Mouse (Mus musculus) heart, postnatal 25 days (tissue): ENCODE data around the gene Mxd1. TPM values are rescaled to one million over a fixed set of nuclear protein-coding genes. Genes with fewer than 3 reads are reported as not detected.

ENCODE experiments used
- DNase-seq: peaks from one replicate; pipeline ENCODE4 v3.0.0; 2022; ENCODE audit warnings: low spot score
- intact Hi-C: fragments of 180-260 bp; cut with DNase I; formaldehyde crosslinking; loops from one replicate; pipeline ENCODE4 v1.15.1; 2025
- total RNA-seq, 2 experiments: library from RNA; stranded (reverse); gene quantifications; 2 replicates each; pipeline ENCODE4 v1.2.3; 2021

Gene Mxd1
- total RNA-seq, 2 experiments from 2014 or later: 7.5 to 9.1 TPM

- DNase-seq: no peak
- intact Hi-C loops: no loop called here
Measured at GRCm38 (mm10) chr6:86654270-86654916, 14.6 kb downstream of the Mxd1 start.

- DNase-seq: no peak
Measured at GRCm38 (mm10) chr6:86653026-86653425, 15.9 kb downstream of the Mxd1 start.

GRCm38 (mm10) chr6:86646143-86646542, 22.8 kb downstream of the Mxd1 start:
- no peak for DNase-seq
- intact Hi-C loops: no loop called here

More at GRCm38 (mm10) chr6:86653026-86653425, 15.9 kb downstream of the Mxd1 start:
- intact Hi-C loops: no loop called here

GRCm38 (mm10) chr6:86645551-86645950, 23.4 kb downstream of the Mxd1 start:
- no peak for DNase-seq
- intact Hi-C loops: no loop called here

GRCm38 (mm10) chr6:86644775-86645400, 24.1 kb downstream of the Mxd1 start:
- intact Hi-C loops: no loop called here

GRCm38 (mm10) chr6:86641716-86642115, 27.2 kb downstream of the Mxd1 start:
- intact Hi-C loops: no loop called here
- DNase-seq: no peak

More at GRCm38 (mm10) chr6:86644775-86645400, 24.1 kb downstream of the Mxd1 start:
- DNase-seq: no peak

GRCm38 (mm10) chr6:86640776-86641175, 28.2 kb downstream of the Mxd1 start:
- intact Hi-C loops: no loop called here
- no peak for DNase-seq

GRCm38 (mm10) chr6:86640161-86640560, 28.8 kb downstream of the Mxd1 start:
- intact Hi-C loops: no loop called here
- no peak for DNase-seq

GRCm38 (mm10) chr6:86639180-86640160, 29.5 kb downstream of the Mxd1 start:
- DNase-seq: no peak
- intact Hi-C loops: loop anchor here (2.0 to 5.0 kb wide), 2 partner anchors 52 to 95 kb away; no protein-coding TSS in a partner anchor

- no peak for DNase-seq
- intact Hi-C loops: loop anchor here (2.0 to 5.0 kb wide), 2 partner anchors 51 to 94 kb away; no protein-coding TSS in a partner anchor
Measured at GRCm38 (mm10) chr6:86638434-86638833, 30.5 kb downstream of the Mxd1 start.

GRCm38 (mm10) chr6:86637860-86638259, 31.1 kb downstream of the Mxd1 start:
- intact Hi-C loops: loop anchor here (2.0 to 5.0 kb wide), 2 partner anchors 51 to 93 kb away; no protein-coding TSS in a partner anchor
- DNase-seq: no peak

GRCm38 (mm10) chr6:86637171-86637835, 31.7 kb downstream of the Mxd1 start:
- intact Hi-C loops: loop anchor here (5.0 kb wide), 1 partner anchor 50 kb away; no protein-coding TSS in a partner anchor
- DNase-seq: no peak

GRCm38 (mm10) chr6:86636495-86636894, 32.5 kb downstream of the Mxd1 start:
- intact Hi-C loops: loop anchor here (5.0 kb wide), 1 partner anchor 49 kb away; no protein-coding TSS in a partner anchor
- no peak for DNase-seq

- intact Hi-C loops: no loop called here
- DNase-seq: no peak
Measured at GRCm38 (mm10) chr6:86630141-86630540, 38.8 kb downstream of the Mxd1 start.

GRCm38 (mm10) chr6:86627946-86628345, 41.0 kb downstream of the Mxd1 start, which contains the start of gene Asprv1:
TSS of gene Asprv1 (plus strand) at chr6:86628164.
- no peak for DNase-seq
- intact Hi-C loops: no loop called here

- no peak for DNase-seq
- intact Hi-C loops: no loop called here
Measured at GRCm38 (mm10) chr6:86624074-86625030, 44.6 kb downstream of the Mxd1 start.

GRCm38 (mm10) chr6:86623201-86623600, 45.8 kb downstream of the Mxd1 start:
- intact Hi-C loops: no loop called here
- no peak for DNase-seq

- intact Hi-C loops: no loop called here
- no peak for DNase-seq
Measured at GRCm38 (mm10) chr6:86615301-86615700, 53.7 kb downstream of the Mxd1 start.
